Mouse (Mus musculus) C2C12 (cell line): ENCODE measurements around the gene Nupr1l.

Experiments used
- CTCF ChIP-seq: IDR thresholded peaks from one replicate; pipeline ENCODE4 v1.5.1; 2011; ENCODE audit not compliant: control insufficient read depth, insufficient read depth, insufficient read length
- MAX ChIP-seq: IDR thresholded peaks from one replicate; pipeline ENCODE4 v1.6.1; 2011; ENCODE audit warnings: mild to moderate bottlenecking, control low read depth

DNA sequence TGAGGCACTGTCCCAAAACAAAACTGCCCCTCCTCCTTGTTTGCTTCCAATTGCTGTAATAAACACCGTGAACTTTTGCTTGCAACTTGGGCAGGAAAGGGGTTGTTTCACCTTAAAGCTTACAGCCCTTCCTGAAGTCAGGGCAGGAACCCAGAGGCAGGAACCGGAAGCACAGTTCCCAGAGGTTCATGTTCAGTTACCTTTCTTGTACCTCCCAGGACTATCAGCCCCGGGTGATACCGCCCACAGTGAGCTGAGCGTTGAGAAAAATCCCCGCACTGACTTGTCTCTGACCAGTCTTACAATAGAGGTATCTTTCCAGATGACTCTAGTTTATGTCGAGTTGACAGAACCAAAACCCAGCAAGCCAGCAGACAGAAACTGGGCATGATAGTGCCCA is 1.3 kb downstream of the Nupr1l start:
- TF ChIP-seq CTCF (no peak), MAX (no peak)
